Mouse (Mus musculus) adrenal gland, postnatal 36 days (tissue): Measurements from ENCODE around the gene Gnb3. TPM values are rescaled to one million over a fixed set of nuclear protein-coding genes. Genes with fewer than 3 reads are reported as not detected.
"Not testable (repeated sequence)": the region's sequence is repeated elsewhere in the genome, so short reads cannot be mapped to it uniquely, and the experiment has no call there.

Source experiments
- DNase-seq, 2 experiments: peaks; one replicate each; pipeline ENCODE4 v3.0.0; 2021; ENCODE audit warnings: mixed read lengths in 1 of 2
- total RNA-seq, 2 experiments: library from RNA; stranded (reverse); gene quantifications; 2 replicates each; pipeline ENCODE4 v1.2.3; 2021

The Gnb3 gene
- total RNA-seq, 2 experiments from 2014 or later, result 6.2 to 8.1 TPM

- DNase-seq, result no peak
Measured at GRCm38 (mm10) chr6:124857840-124858530, 17.9 kb upstream of the Gnb3 start.

DNA sequence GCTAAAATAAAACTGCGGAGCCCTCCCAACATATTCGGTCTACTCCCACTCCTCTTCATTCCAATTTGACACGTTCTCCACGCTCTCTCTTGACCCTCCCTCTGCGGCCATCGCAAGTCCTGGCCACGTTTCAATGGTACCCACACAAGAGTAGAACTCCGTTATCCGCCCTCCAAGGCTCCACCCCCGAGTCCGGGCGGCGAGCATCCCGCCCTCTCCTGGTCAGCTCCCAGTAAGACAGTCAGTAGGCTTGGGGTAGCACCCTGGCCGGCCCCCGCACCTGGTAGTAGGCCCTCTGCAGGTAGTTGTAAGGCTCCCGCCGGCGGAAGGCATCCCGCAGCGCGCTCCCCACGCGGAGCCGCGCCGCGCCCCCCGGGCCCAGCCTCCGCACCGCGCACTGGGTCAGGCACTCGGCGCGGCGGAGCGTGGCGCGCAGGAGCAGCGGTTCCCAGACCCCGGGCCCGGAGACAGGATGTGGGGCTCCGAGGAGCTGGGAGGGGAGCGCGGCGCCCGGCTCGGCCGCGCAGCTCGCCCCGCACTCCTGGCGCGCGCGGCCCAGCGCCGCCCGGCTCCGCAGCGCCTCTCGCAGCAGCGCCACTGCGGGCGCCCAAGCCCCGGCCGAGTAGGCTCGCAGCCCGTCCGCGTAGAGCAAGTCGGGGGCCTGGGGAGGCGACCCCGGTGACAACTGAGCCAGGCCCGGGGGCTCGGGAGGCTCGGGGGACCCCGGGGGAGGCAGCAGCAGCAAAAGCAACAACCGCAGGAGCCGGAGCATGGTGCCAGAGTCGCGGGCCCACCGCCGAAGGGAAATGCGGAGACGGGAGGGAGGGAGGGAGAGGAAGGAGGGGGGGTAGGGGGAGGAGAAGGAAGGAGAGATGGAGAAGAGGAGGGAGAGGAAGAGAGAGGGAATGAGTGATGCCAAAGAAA, 17.1 kb upstream of the Gnb3 start, which contains the start of gene P3h3:
Gene P3h3, minus strand, starts transcription at position 837 of the 924 bp plus-strand sequence.
- DNase-seq, result peak; percentile 83 to 88

DNA sequence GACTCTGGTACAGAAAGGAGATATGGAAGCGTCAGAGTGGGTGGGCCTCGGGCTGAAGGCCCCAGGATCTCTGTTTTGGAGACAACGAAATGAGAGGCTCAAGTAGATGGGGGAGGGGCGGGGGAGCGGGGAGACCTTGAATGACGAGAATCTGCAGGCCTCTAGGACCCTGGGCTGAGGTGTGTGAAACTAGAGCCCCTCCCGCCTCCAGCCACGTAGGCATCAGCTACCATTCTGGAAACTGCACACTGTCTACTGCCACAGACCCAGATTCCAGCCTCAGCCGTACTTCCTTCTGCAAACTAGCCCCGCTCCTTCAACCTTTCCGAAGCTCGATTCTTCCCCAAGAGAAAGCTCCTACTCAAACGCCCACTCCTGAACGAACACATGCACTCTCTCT, 16.2 kb upstream of the Gnb3 start:
- no peak for DNase-seq

- DNase-seq, result no peak
Measured at GRCm38 (mm10) chr6:124854647-124855046, 14.6 kb upstream of the Gnb3 start.

DNA sequence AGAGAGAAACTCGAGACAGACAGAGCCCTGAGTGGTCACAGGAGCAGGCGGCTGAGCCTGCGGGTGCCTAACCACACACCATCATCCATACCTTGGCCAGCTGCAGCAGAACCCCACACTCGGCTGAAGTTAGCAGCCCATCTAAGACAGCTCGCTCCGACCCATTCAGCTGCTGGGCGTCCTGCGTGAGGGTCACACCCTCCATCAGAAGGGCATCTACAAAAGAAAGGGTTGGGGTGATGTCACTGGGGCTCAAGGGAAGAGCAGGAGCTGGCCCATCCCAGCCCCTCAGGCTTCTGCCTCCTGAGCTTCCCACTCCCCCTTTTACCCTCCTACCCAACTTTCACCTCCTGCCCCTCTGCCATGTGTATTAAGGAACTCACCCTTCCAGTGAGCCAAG, 10.5 kb upstream of the Gnb3 start:
- DNase-seq, result no peak

GRCm38 (mm10) chr6:124847305-124847704, 7.2 kb upstream of the Gnb3 start:
- DNase-seq, result peak; percentile 90

DNA sequence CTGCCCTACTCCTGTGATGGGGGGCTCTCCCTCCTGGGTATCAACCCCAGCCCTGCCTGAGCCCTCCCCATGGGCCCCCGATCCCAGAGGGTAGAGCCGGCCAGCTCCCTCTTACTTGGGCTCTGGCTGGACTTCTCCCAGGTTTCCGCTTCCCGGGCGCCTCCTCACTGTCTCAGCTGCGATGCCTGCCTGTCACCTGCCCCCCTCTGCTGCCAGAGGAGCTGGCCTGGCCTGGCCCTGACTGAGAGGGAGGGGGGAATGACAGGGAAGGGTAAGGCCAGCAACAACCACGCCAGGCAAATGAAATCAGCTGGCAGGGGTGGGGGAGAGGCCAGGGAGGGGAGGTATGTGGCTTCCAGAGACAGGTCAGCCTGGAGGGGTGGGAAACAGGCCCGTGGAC, 270 bp downstream of the Gnb3 start:
- DNase-seq, result peak in 1 of 2 experiments; percentile 43

DNA sequence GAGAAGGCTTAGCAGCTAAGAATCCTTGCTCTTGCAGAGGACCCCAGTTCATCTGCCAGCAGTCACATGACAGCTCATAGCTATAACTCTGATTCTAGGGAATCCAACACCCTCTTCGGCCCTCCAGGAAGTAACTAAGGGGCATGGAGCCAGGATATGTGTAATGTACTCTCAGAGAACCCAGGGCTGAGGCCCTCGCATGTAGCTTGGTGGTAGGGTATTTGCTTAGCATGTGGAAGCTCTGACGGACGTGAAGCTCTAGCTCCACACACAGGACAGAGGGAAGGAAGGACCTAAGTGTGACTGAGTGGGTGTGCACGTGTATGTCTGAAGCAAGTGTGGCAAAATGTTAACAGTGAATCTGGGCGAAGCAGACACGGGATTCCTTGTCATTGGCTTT, 3.7 kb downstream of the Gnb3 start:
- no peak for DNase-seq

DNA sequence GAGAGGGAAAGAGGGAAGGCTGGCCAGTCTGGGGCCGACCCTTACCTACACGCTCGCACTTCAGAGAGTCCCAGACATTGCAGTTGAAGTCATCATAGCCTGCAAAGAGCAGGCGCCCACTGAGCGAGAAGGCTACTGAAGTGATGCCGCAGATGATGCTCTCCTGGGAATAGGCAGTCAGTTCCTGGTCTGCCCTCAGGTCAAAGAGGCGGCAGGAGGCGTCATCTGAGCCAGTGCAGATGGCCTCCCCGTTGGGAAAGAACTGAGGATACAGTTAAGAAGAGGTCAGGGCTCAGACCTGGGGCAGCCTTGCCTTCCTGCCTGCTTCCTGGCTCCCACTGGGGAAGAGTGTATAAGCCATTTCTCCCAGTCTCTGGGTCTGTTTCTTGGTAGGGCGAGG, 4.5 kb downstream of the Gnb3 start:
- no peak for DNase-seq

GRCm38 (mm10) chr6:124834512-124835081, 5.5 kb downstream of the Gnb3 start:
- no peak for DNase-seq

DNA sequence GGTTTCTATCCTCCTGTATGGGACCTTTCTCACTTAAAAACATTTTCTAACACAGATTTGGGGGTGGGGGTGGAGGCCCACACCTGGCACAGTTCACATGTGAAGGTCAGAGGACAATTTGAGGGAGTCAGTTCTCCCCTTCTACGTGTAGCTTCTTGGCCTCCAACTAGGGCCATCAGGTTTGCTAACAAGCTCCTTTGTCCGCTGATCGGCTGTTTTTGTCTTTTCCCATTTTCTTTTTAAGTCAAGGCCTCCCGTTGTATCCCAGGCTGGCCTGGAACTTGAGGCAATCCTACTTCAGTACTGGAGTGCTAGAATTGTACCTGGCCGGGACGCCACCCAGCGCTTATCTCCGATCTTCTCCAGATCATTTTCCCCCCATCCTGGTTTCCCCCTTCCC, 8.4 kb downstream of the Gnb3 start:
- no peak for DNase-seq

DNA sequence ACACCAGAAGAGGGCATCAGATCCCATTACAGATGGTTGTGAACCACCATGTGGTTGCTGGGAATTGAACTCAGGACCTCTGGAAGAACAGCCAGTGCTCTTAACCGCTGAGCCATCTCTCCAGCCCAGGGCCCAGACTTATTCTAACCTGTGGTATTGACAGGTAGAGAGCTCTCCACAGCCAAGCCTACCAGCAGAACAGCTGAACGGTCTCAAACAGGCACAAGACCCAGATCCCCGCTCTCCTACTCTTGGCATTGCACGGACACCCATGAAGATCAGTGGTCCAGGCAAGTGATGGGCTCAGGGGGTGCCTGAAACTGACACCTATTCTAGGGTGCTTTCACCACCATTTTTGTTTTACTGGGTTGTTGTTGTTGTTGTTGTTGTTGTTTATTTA, 8.9 kb downstream of the Gnb3 start:
- not testable (repeated sequence) for DNase-seq

GRCm38 (mm10) chr6:124829799-124830700, 10.0 kb downstream of the Gnb3 start:
- peak; percentile 92 to 94 for DNase-seq

- peak; percentile 98 to 99 for DNase-seq
Measured at GRCm38 (mm10) chr6:124828868-124829798, 10.9 kb downstream of the Gnb3 start, which contains the start of the genes Usp5 and Cdca3. Gene Usp5, minus strand, starts transcription at chr6:124829484. Gene Cdca3, plus strand, starts transcription at chr6:124829547.

DNA sequence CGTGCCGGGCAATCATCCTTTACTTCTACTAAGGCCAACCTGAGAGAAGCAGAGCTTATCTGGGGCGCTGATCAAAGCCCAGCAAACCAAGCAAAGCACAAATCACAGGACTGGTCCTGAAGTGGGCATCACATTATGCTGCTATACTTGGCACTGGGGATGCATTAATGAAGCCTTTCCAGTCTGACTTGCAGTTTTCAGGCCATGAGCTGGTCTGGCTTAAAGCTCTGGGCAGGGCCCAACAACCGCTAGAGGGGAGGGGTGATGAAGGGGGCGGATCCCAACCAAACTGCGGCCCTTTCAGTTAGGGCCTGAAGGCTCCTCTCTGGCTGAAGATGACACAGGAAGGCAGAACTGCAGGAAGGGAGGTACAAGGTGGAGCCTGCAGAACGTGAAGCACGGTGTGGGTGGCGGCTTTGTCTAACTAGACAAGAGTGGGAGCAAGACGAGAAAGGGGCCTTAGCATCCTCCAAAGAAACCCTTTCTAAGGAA, 11.9 kb downstream of the Gnb3 start:
- DNase-seq, result peak; percentile 75 to 76

- DNase-seq, result no peak
Measured at GRCm38 (mm10) chr6:124822049-124822448, 18.0 kb downstream of the Gnb3 start.

DNA sequence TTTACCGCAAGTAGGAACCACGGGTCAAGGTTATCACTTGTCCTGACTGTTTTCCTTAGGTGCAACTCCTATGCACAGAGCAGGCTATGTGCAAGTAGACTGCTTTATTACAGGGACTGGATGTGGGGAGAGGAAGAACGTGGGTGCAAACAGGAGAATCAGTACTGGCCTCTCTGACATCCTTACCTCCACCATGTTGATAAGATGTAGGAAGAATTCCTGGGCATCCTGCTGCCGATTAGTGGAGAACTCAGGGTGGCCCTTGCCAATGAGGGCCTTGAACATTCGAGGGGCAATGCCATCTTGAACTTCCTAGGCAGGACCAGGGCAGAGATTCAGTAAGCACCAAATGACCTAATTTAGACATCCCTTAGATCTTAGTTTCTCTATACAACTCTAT, 19.2 kb downstream of the Gnb3 start:
- no peak for DNase-seq

DNA sequence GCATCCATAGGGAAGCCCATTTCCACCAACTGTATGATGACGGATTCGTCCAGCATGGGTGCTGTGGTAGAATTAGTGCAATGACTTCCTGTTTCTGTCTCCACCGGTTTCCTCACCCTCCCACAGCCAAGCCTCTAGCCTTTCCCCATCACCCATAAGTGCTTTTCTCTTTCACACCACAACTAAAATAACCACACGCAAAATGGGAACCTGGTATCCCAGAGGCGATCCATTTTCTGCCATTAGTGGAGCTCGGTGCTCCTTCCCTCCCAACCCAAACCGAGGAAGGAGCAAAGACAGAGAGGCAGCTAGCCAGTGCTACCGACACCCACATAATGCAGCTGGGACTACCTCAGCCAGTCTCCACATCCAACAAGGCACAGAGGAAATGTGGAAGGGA, 22.1 kb downstream of the Gnb3 start:
- DNase-seq, result no peak

DNA sequence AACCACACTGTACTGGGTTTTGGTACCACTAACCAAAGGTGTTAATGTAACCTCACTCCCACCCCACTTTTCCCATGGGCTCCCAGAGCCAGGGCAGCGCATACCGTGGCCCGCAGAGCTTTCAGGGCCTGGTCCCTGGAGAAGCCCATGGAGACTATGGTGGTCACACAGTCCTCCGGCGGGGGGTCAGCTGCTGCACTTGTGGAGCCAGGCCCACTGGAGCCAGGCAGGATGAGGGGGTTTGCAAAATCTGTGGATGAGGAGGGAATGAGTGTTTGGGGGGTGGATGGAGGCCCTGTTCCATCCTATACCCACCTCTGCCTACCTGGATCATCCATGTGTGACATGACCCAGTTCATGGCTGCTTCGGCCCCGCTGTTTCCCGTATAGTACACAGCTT, 22.5 kb downstream of the Gnb3 start:
- no peak for DNase-seq

- no peak for DNase-seq
Measured at GRCm38 (mm10) chr6:124817125-124817524, 22.9 kb downstream of the Gnb3 start.
